Mouse (Mus musculus) urinary bladder, postnatal 25 days (tissue): ENCODE measurements around the gene Alkbh6.

Experiments used
- DNase-seq: peaks from one replicate; pipeline ENCODE4 v3.0.0; 2022; ENCODE audit warnings: low spot score

Gene Alkbh6

GRCm38 (mm10) chr7:30308076-30309005 is at the start of gene Alkbh6:
Gene Alkbh6 (plus strand): TSS chr7:30308717.
- peak; percentile 77 for DNase-seq

- no peak for DNase-seq
Measured at GRCm38 (mm10) chr7:30265041-30265440, 43.5 kb upstream of the Alkbh6 start.

GRCm38 (mm10) chr7:30265531-30265930 is 43.0 kb upstream of the Alkbh6 start:
- no peak for DNase-seq

GRCm38 (mm10) chr7:30265935-30266334 is 42.6 kb upstream of the Alkbh6 start:
- DNase-seq, result no peak

GRCm38 (mm10) chr7:30266780-30267179 is 41.7 kb upstream of the Alkbh6 start:
- DNase-seq, result no peak

GRCm38 (mm10) chr7:30269641-30270040 is 38.9 kb upstream of the Alkbh6 start:
- no peak for DNase-seq

GRCm38 (mm10) chr7:30274383-30274782 is 34.1 kb upstream of the Alkbh6 start:
- DNase-seq, result no peak

GRCm38 (mm10) chr7:30278911-30279310 is 29.6 kb upstream of the Alkbh6 start:
- no peak for DNase-seq

GRCm38 (mm10) chr7:30279536-30279935 is 29.0 kb upstream of the Alkbh6 start:
- DNase-seq, result no peak

- peak; percentile 83 for DNase-seq
Measured at GRCm38 (mm10) chr7:30279951-30280669, 28.4 kb upstream of the Alkbh6 start, which contains the start of the genes Thap8 and Wdr62. Gene Thap8 (plus strand): TSS chr7:30280094. Gene Wdr62 (minus strand): TSS chr7:30280419.

GRCm38 (mm10) chr7:30280670-30281138 is 27.8 kb upstream of the Alkbh6 start:
- peak; percentile 72 for DNase-seq

GRCm38 (mm10) chr7:30281522-30281921 is 27.0 kb upstream of the Alkbh6 start:
- DNase-seq, result no peak

GRCm38 (mm10) chr7:30282740-30283139 is 25.8 kb upstream of the Alkbh6 start:
- no peak for DNase-seq

- DNase-seq, result no peak
Measured at GRCm38 (mm10) chr7:30286701-30287410, 21.7 kb upstream of the Alkbh6 start.

- no peak for DNase-seq
Measured at GRCm38 (mm10) chr7:30288046-30288445, 20.5 kb upstream of the Alkbh6 start.

- no peak for DNase-seq
Measured at GRCm38 (mm10) chr7:30289071-30289713, 19.3 kb upstream of the Alkbh6 start.

GRCm38 (mm10) chr7:30289714-30290399 is 18.7 kb upstream of the Alkbh6 start:
- DNase-seq, result no peak

GRCm38 (mm10) chr7:30291215-30292131 is 17.0 kb upstream of the Alkbh6 start, which contains the start of gene Clip3:
Gene Clip3 (plus strand): TSS chr7:30291728.
- DNase-seq, result peak; percentile 56

- no peak for DNase-seq
Measured at GRCm38 (mm10) chr7:30293795-30294194, 14.7 kb upstream of the Alkbh6 start.

- DNase-seq, result no peak
Measured at GRCm38 (mm10) chr7:30294296-30294695, 14.2 kb upstream of the Alkbh6 start.
